Mouse (Mus musculus): ENCODE measurements around the gene Rab32. TPM values are rescaled to one million over a fixed set of nuclear protein-coding genes. Genes with fewer than 3 reads are reported as not detected.
"Not testable (repeated sequence)": the region's sequence is repeated elsewhere in the genome, so short reads cannot be mapped to it uniquely, and the experiment has no call there.

Rab32 gene
- total RNA-seq (2021), result 1 to 10 TPM; 2.1 to 2.2 TPM

- intact Hi-C loops (cut with DNase I), result loop anchor here (1.0 to 10.0 kb wide), 4 partner anchors 149 to 745 kb away; partner anchors contain the start of gene Stxbp5
- peak; percentile 93 to 96 for DNase-seq
These were observed at the start of gene Rab32 for GRCm38 (mm10) chr10:10557570-10558336. Rab32 (minus strand) TSS chr10:10558265.

- DNase-seq, result no peak
- intact Hi-C loops (cut with DNase I), result no loop called here
These were observed 42.7 kb upstream of the Rab32 start for GRCm38 (mm10) chr10:10600771-10601170.

- DNase-seq; intact Hi-C loops (cut with DNase I): not testable (repeated sequence)
These were observed 39.4 kb upstream of the Rab32 start for GRCm38 (mm10) chr10:10597495-10597894.

DNA sequence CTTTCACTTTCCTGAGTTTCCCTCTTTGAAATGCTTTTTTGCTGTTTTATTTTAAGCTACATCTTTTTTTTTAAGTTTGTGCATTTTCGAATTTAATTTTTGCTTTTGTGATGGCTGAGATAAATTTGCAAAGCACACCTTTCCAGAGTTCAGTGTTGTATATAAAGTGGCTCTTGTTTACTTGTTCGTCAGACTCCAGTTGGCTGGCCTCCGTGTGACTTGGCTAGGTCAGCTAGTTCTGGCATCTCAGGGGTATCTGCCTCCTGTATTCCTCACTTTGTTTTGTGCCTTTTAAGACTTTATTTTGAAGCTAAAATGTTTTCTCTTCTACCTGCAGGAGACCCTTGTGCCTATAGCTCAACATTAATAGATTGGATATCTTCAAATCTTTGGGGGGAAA, 22.7 kb upstream of the Rab32 start:
- no peak for DNase-seq
- intact Hi-C loops (cut with DNase I), result no loop called here

DNA sequence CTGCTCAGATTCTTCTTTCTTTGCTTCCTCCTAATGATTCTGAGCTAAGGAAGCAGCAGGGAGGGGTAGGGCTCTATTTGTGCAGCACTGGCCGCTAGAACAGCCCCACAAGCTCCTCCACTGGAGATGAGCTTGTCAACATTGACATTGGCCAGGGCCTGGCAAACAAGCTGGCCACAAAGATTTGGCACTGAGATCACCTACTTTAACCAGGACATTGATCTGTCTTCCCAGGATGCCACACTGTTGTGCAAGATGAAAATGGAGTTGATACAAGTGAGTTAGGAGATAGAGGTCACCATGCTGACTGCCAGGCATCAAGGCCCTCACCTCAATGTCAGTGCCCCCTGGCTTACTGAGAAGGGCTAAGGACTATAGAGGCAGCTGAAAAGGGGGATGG, 21.8 kb upstream of the Rab32 start:
- intact Hi-C loops (cut with DNase I), result no loop called here
- no peak for DNase-seq

- intact Hi-C loops (cut with DNase I), result loop anchor here (1.0 to 10.0 kb wide), 4 partner anchors 150 to 746 kb away; partner anchors contain the start of gene Stxbp5
- no peak for DNase-seq
These were observed 259 bp upstream of the Rab32 start for GRCm38 (mm10) chr10:10558337-10558711.

DNA sequence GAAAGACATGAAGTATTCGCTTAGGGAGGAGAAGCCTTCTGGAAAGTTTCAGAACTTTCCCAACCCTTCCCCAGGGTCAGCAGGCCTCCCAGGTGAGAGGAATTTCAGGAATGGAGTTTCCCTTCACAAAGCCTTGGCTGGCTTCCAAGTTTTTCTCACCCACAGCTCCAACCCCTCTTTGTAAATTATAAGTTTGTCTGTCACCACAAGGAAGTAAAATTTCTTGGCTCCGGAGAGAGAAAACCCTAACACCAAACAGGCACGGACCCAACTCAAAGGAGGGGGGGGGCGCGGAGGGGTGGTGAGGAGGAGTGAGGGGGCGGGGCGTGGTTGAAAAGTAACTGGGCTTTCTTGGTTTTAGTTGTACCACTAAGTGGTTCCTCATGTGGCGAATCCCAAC, 980 bp downstream of the Rab32 start:
- peak; percentile 8 to 24 for DNase-seq
- intact Hi-C loops (cut with DNase I), result loop anchor here (5.0 to 10.0 kb wide), 2 partner anchors 652 to 745 kb away; partner anchors contain the start of gene Stxbp5

- intact Hi-C loops (cut with DNase I), result loop anchor here (5.0 to 10.0 kb wide), 2 partner anchors 651 to 743 kb away; partner anchors contain the start of gene Stxbp5
- DNase-seq, result no peak
These were observed 2.4 kb downstream of the Rab32 start for GRCm38 (mm10) chr10:10555676-10556075.

GRCm38 (mm10) chr10:10555221-10555620, 2.8 kb downstream of the Rab32 start:
- intact Hi-C loops (cut with DNase I), result loop anchor here (5.0 to 10.0 kb wide), 2 partner anchors 650 to 743 kb away; partner anchors contain the start of gene Stxbp5
- DNase-seq, result no peak

- intact Hi-C loops (cut with DNase I), result loop anchor here (10.0 kb wide), 1 partner anchor 645 kb away; the partner anchor contains the start of gene Stxbp5
These were observed 7.9 kb downstream of the Rab32 start for GRCm38 (mm10) chr10:10550134-10550533.

GRCm38 (mm10) chr10:10546623-10547022, 11.4 kb downstream of the Rab32 start:
- intact Hi-C loops (cut with DNase I), result no loop called here

More at GRCm38 (mm10) chr10:10550134-10550533, 7.9 kb downstream of the Rab32 start:
- DNase-seq, result no peak

DNA sequence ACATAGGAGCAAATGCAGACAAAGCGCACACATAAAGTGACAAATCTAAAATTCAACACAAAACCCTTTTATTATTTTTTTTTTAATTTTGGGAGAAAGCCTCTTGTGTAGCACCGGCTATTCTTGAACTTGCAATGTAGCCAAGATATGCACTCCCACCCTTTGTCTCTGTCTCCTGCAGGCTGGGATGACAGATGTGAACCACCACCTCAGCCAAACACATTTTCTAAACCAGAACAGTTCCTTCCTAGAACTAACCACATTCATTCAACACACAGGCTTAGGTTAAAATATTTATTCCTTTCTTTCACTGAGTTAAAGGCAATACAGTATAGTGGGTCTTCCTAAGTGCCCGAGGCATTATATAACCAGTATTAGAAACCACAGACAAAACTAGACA, 13.1 kb downstream of the Rab32 start:
- DNase-seq, result no peak
- intact Hi-C loops (cut with DNase I), result no loop called here

More at GRCm38 (mm10) chr10:10546623-10547022, 11.4 kb downstream of the Rab32 start:
- no peak for DNase-seq

Other genes starting within 250 kb of the Rab32 start
- gene Adgb, start 85.9 kb downstream of the Rab32 start, total RNA-seq (2021), result under 1 TPM; 0.08 TPM
- not detected for gene Gm10944, start 123.1 kb upstream of the Rab32 start, total RNA-seq (2021)